Mouse (Mus musculus): ENCODE data around the gene Gsk3b.

DNA sequence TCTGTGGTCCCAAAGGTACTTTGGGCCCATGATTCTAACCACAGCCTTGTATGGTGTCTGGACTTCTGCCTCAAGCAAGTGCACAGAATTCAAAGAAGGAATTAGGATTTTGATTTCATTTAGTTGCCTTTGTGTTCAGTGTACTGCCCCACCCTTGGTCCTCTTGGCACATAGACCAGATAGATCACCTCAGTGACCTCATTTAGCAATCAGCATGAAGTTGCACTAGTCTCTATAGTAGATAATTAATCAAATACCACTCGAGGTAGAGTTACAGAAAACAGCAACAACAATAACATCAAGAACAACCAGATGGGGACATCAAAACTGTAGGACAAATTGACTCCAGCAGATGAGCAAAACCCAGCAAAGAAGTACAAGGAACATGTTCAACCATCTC lies 8.6 kb upstream of the Gsk3b start:
- TF ChIP-seq GATA1 (IDR thresholded peaks at IDR 0.05; ENCODE audit: borderline replicate concordance, low read length), result no peak
- TF ChIP-seq FLI1 (IDR thresholded peaks at IDR 0.05; ENCODE audit: low read length), result no peak
